In genomic region chr6:40324897-40325841, GRCm38 (mm10) we compare ENCODE assay signal across 8 mouse cellular contexts. TPM values are rescaled to one million over a fixed set of nuclear protein-coding genes. Genes with fewer than 3 reads are reported as not detected.
DNase-seq lines count a peak whose midpoint lies in the region; ATAC-seq and TF ChIP-seq lines count a peak whose summit lies in the region.

TSS of gene Agk (plus strand) at chr6:40325172.

- no peaks in the 10 kb centered on the region for H3K9me3 ChIP-seq in heart, embryonic 13.5 days
- no peaks in the 10 kb centered on the region for H3K9me3 ChIP-seq in liver, embryonic 12.5 days (replicated peaks)
- no peaks in the 10 kb centered on the region for H3K9me3 ChIP-seq in stomach, embryonic 15.5 days

- peak within 1 kb of the TSS; percentile 69 for H3K4me2 ChIP-seq in heart, embryonic 13.5 days
- H3K4me2 ChIP-seq in liver, embryonic 12.5 days: peak within 1 kb of the TSS; percentile 73
- H3K4me2 ChIP-seq in stomach, embryonic 15.5 days: peak within 1 kb of the TSS; percentile 60

- TF ChIP-seq CTCF in C2C12 (IDR thresholded peaks at IDR 0.05; ENCODE audit: control insufficient read depth, insufficient read depth, insufficient read length): no peak
- TF ChIP-seq CTCF in brain, embryonic 14.5 days (IDR thresholded peaks at IDR 0.05; ENCODE audit: borderline replicate concordance, extremely low read depth, insufficient read depth, insufficient read length): no peak

- peak; percentile 73; the same call in 1 of the 2 replicates for TF ChIP-seq POLR2A in brain, embryonic 14.5 days (IDR thresholded peaks at IDR 0.05; ENCODE audit: borderline replicate concordance, extremely low read depth, insufficient read depth, insufficient read length, poor library complexity, severe bottlenecking)

- ATAC-seq in erythroid progenitor cell, adult 5-6 weeks (replicated peaks; ENCODE audit: low FRiP score, poor library complexity, severe bottlenecking): peak; percentile 83
- ATAC-seq in heart, embryonic 13.5 days (ENCODE audit: extremely low read depth, insufficient number of reproducible peaks, low FRiP score, low TSS enrichment): peak; percentile 54
- ATAC-seq in liver, embryonic 12.5 days: peak; percentile 91
- peak; percentile 92 for ATAC-seq in stomach, embryonic 15.5 days (ENCODE audit: insufficient read depth, low FRiP score, low read depth)

- H3K9ac ChIP-seq in heart, embryonic 13.5 days: peak within 1 kb of the TSS; percentile 89
- peak within 1 kb of the TSS; percentile 79 for H3K9ac ChIP-seq in liver, embryonic 12.5 days
- H3K9ac ChIP-seq in stomach, embryonic 15.5 days: peak within 1 kb of the TSS; percentile 80

- H3K4me1 ChIP-seq in heart, embryonic 13.5 days: 0 out of 2 replicates have a peak, but pooled peaks cover 12% of the 10 kb centered on the region
- H3K4me1 ChIP-seq in liver, embryonic 12.5 days: 0 out of 2 replicates have a peak, but pooled peaks cover 5% of the 10 kb centered on the region
- H3K4me1 ChIP-seq in stomach, embryonic 15.5 days: no peaks in the 10 kb centered on the region

- H3K27ac ChIP-seq in heart, embryonic 13.5 days (replicated peaks): peak within 1 kb of the TSS; percentile 82
- peak within 1 kb of the TSS; percentile 82 for H3K27ac ChIP-seq in liver, embryonic 12.5 days
- H3K27ac ChIP-seq in stomach, embryonic 15.5 days: peak within 1 kb of the TSS; percentile 91

- 2% methylated on average over 52 of the region's 52 CpGs for WGBS in heart, embryonic 13.5 days
- WGBS in liver, embryonic 12.5 days (ENCODE audit: insufficient replicate concordance): 2% methylated on average over 52 of the region's 52 CpGs
- 2% methylated on average over 48 of the region's 52 CpGs for WGBS in stomach, embryonic 15.5 days

- H3K27me3 ChIP-seq in C2C12 (ENCODE audit: control insufficient read depth, insufficient read depth, insufficient read length): no peaks in the 10 kb centered on the region
- no peaks in the 10 kb centered on the region for H3K27me3 ChIP-seq in heart, embryonic 13.5 days (replicated peaks)
- H3K27me3 ChIP-seq in liver, embryonic 12.5 days (replicated peaks): no peaks in the 10 kb centered on the region
- H3K27me3 ChIP-seq in stomach, embryonic 15.5 days (replicated peaks): no peaks in the 10 kb centered on the region

- peak within 1 kb of the TSS; percentile 63 for H3K4me3 ChIP-seq in C2C12 (ENCODE audit: insufficient read depth, poor library complexity, severe bottlenecking)
- peak within 1 kb of the TSS; percentile 77 for H3K4me3 ChIP-seq in heart, embryonic 13.5 days
- H3K4me3 ChIP-seq in liver, embryonic 12.5 days: peak within 1 kb of the TSS; percentile 74
- H3K4me3 ChIP-seq in stomach, embryonic 15.5 days (replicated peaks): peak within 1 kb of the TSS; percentile 80

- peaks cover 34% of the 10 kb centered on the region for H3K79me2 ChIP-seq in C2C12 (ENCODE audit: control insufficient read depth, insufficient read depth)

- H3K79me3 ChIP-seq in C2C12 (ENCODE audit: low read depth): peaks cover 11% of the 10 kb centered on the region

- DNase-seq in brain, embryonic 14.5 days (ENCODE audit: low read depth): peak; percentile 92
- peak; percentile 79 for DNase-seq in kidney, postnatal 10 days
- DNase-seq in natural killer cell, adult 2 months (ENCODE audit: low spot score in 2 of 2): peak; percentile 76 to 81

- peak within 1 kb of the TSS; percentile 79 for H3ac ChIP-seq in C2C12 (ENCODE audit: control insufficient read depth, insufficient read length, low read depth)

- no peaks in the 10 kb centered on the region for H3K36me3 ChIP-seq in C2C12 (ENCODE audit: control insufficient read depth, insufficient read depth)
- peaks cover 10% of the 10 kb centered on the region for H3K36me3 ChIP-seq in heart, embryonic 13.5 days
- peaks cover 11% of the 10 kb centered on the region for H3K36me3 ChIP-seq in liver, embryonic 12.5 days
- H3K36me3 ChIP-seq in stomach, embryonic 15.5 days: 0 out of 2 replicates have a peak, but pooled peaks cover 4% of the 10 kb centered on the region

TF ChIP-seq in C2C12, 6 proteins besides CTCF, POLR2A, EP300 and RAD21:
- TF ChIP-seq FOSL1 (IDR thresholded peaks at IDR 0.05; ENCODE audit: insufficient read depth, low read length, poor library complexity, severe bottlenecking) (no peak), MAX (IDR thresholded peaks at IDR 0.05) (peak; percentile 69)
TF ChIP-seq in C2C12: peak in this region for 1.

RNA-seq across cellular contexts. Expression of gene Agk, which starts in this region (rescaled TPM):
- 11.0 TPM for polyA plus RNA-seq in C2C12 (2012; fragmentation: generic; extraction: Trizol)
- 30.0 and 33.2 TPM in 2 replicates for polyA plus RNA-seq in brain, embryonic 14.5 days (2012; rRNA removed)
- 0.72 TPM in 1 of 2 replicates, not detected in the other for total RNA-seq in erythroid progenitor cell, adult 5-6 weeks (2015; ENCODE audit: low replicate concordance)
- total RNA-seq in erythroid progenitor cell, adult 5-6 weeks (2017; ENCODE audit: low replicate concordance): 3.0 TPM in 1 of 2 replicates, not detected in the other
- 33.9 and 40.6 TPM in 2 replicates for polyA plus RNA-seq in heart, embryonic 13.5 days (2015; fragmentation: Nextera tagmentation; extraction: Ambion mirVana)
- 20.3 and 21.3 TPM in 2 replicates for polyA plus RNA-seq in liver, embryonic 12.5 days (2016; fragmentation: Nextera tagmentation; extraction: Ambion mirVana)
- polyA plus RNA-seq in stomach, embryonic 15.5 days (2015; fragmentation: Nextera tagmentation; extraction: Ambion mirVana): 36.4 and 40.2 TPM in 2 replicates

Comparison
In these comparisons a context has a peak if more than half of its experiments do, and no peak if none do; other contexts are left out.
1. Peak in every context shown above with its lines: DNase-seq, ATAC-seq, H3K4me3 ChIP-seq and H3K27ac ChIP-seq.